ENCODE assay signal across 9 mouse cellular contexts in genomic region chr5:135724536-135725322, GRCm38 (mm10). TPM values are rescaled to one million over a fixed set of nuclear protein-coding genes. Genes with fewer than 3 reads are reported as not detected.
DNase-seq lines count a peak whose midpoint lies in the region; ATAC-seq lines count a peak whose summit lies in the region.
"Had no signal": no experiment of that assay in that cellular context is flagged by ENCODE, and none has a peak within 500 bp of the region (broad histone marks: within the 10 kb centered on the region; RNA-seq: fewer than 3 reads in every experiment).

No protein-coding gene starts in this region.

- peak overlapping the region; percentile 15; the same call in 1 of the 2 replicates for H3K9ac ChIP-seq in midbrain, embryonic 15.5 days

- 10% methylated on average over 9 of the region's 9 CpGs for WGBS in heart, embryonic 10.5 days
- 3% methylated on average over 9 of the region's 9 CpGs for WGBS in hindbrain, embryonic 10.5 days
- WGBS in midbrain, embryonic 15.5 days, result 10% methylated on average over 9 of the region's 9 CpGs

- H3K36me3 ChIP-seq in heart, embryonic 10.5 days, result peaks cover 26% of the 10 kb centered on the region
- H3K36me3 ChIP-seq in hindbrain, embryonic 10.5 days, result peaks cover 38% of the 10 kb centered on the region
- H3K36me3 ChIP-seq in midbrain, embryonic 15.5 days (replicated peaks), result peaks cover 12% of the 10 kb centered on the region; the same call in 1 of the 2 replicates

- peak; percentile 71 for ATAC-seq in midbrain, embryonic 15.5 days (replicated peaks)

- DNase-seq in heart, embryonic 10.5 days (ENCODE audit: low spot score), result no peak
- DNase-seq in heart, adult 9 months (ENCODE audit: low spot score in 2 of 2), result no peak
- peak; percentile 76 for DNase-seq in hindbrain, embryonic 10.5 days (ENCODE audit: low spot score)
- no peak for DNase-seq in gastrocnemius, postnatal 10 days
- DNase-seq in left cerebral cortex, adult 11 months (ENCODE audit: low spot score), result no peak
- DNase-seq in gastrocnemius, postnatal 36 days, result no peak

- 0 out of 2 replicates have a peak overlapping the region, but pooled peaks have one; percentile 39 for H3K4me3 ChIP-seq in heart, embryonic 10.5 days
- H3K4me3 ChIP-seq in brown adipose tissue, adult 24 weeks (ENCODE audit: insufficient read depth, low read depth, low read length), result no peak overlapping the region
- peak overlapping the region; percentile 49 for H3K4me3 ChIP-seq in hindbrain, embryonic 10.5 days
- no peak overlapping the region for H3K4me3 ChIP-seq in midbrain, embryonic 15.5 days

- peaks cover 59% of the 10 kb centered on the region for H3K4me1 ChIP-seq in heart, embryonic 10.5 days
- peaks cover 37% of the 10 kb centered on the region for H3K4me1 ChIP-seq in brown adipose tissue, adult 24 weeks (ENCODE audit: control insufficient read depth, insufficient read depth, insufficient read length, low read length)
- H3K4me1 ChIP-seq in hindbrain, embryonic 10.5 days (replicated peaks), result peaks cover 65% of the 10 kb centered on the region
- H3K4me1 ChIP-seq in midbrain, embryonic 15.5 days, result peaks cover 37% of the 10 kb centered on the region

- H3K27me3 ChIP-seq in heart, embryonic 10.5 days (ENCODE audit: insufficient read depth, poor library complexity, severe bottlenecking), result no peaks in the 10 kb centered on the region
- no peaks in the 10 kb centered on the region for H3K27me3 ChIP-seq in hindbrain, embryonic 10.5 days (ENCODE audit: insufficient read depth, poor library complexity, severe bottlenecking)
- no peaks in the 10 kb centered on the region for H3K27me3 ChIP-seq in midbrain, embryonic 15.5 days (replicated peaks)
- H3K27me3 ChIP-seq: CH12.LX had no signal

- H3K9me3 ChIP-seq in heart, embryonic 10.5 days, result no peaks in the 10 kb centered on the region
- H3K9me3 ChIP-seq in hindbrain, embryonic 10.5 days, result no peaks in the 10 kb centered on the region
- H3K9me3 ChIP-seq in midbrain, embryonic 15.5 days, result no peaks in the 10 kb centered on the region

- intact Hi-C loops in gastrocnemius, postnatal 36 days (cut with DNase I), result loop anchor here (5.0 kb wide), 1 partner anchor 37 kb away; no protein-coding TSS in a partner anchor

- peak overlapping the region; percentile 43 for H3K27ac ChIP-seq in heart, embryonic 10.5 days
- peak overlapping the region; percentile 54 for H3K27ac ChIP-seq in brown adipose tissue, adult 24 weeks (replicated peaks; ENCODE audit: low read depth, low read length)
- peak overlapping the region; percentile 93 for H3K27ac ChIP-seq in hindbrain, embryonic 10.5 days
- peak overlapping the region; percentile 84 for H3K27ac ChIP-seq in midbrain, embryonic 15.5 days

- peak overlapping the region; percentile 47 for H3K4me2 ChIP-seq in midbrain, embryonic 15.5 days

RNA-seq across cellular contexts. Expression of gene Tmem120a, which starts 19.5 kb away (rescaled TPM):
- 36.2 and 45.5 TPM in 2 replicates for polyA plus RNA-seq in heart, embryonic 10.5 days (2016; fragmentation: Nextera tagmentation; extraction: Ambion mirVana)
- polyA plus RNA-seq in brown adipose tissue, adult 24 weeks (2012; ENCODE audit: insufficient read depth, insufficient read length, missing spikeins), result 131 and 304 TPM in 2 replicates
- polyA plus RNA-seq in hindbrain, embryonic 10.5 days (2016; fragmentation: Nextera tagmentation; extraction: Ambion mirVana), result 67.0 and 74.3 TPM in 2 replicates
- polyA plus RNA-seq in midbrain, embryonic 15.5 days (2015; fragmentation: Nextera tagmentation; extraction: Ambion mirVana), result 82.4 and 85.5 TPM in 2 replicates
- total RNA-seq in gastrocnemius, postnatal 10 days (2021), result 1 to 10 TPM; 6.1 to 7.5 TPM
- 1 to 10 TPM; 4.3 to 7.8 TPM for total RNA-seq in gastrocnemius, postnatal 36 days (2021)

RNA-seq across cellular contexts. Expression of gene Styxl1, which starts 53.5 kb away (rescaled TPM):
- 0.14 TPM in 2 replicates for polyA plus RNA-seq in heart, embryonic 10.5 days (2016; fragmentation: Nextera tagmentation; extraction: Ambion mirVana)
- polyA plus RNA-seq in brown adipose tissue, adult 24 weeks (2012; ENCODE audit: insufficient read depth, insufficient read length, missing spikeins), result not detected in 2 replicates
- 0.24 and 0.43 TPM in 2 replicates for polyA plus RNA-seq in hindbrain, embryonic 10.5 days (2016; fragmentation: Nextera tagmentation; extraction: Ambion mirVana)
- polyA plus RNA-seq in midbrain, embryonic 15.5 days (2015; fragmentation: Nextera tagmentation; extraction: Ambion mirVana), result 0.50 TPM in 1 of 2 replicates, not detected in the other
- not detected for total RNA-seq in gastrocnemius, postnatal 10 days (2021)
- not detected for total RNA-seq in gastrocnemius, postnatal 36 days (2021)
- total RNA-seq: CH12.LX had no signal

RNA-seq across cellular contexts. Expression of gene Mdh2, which starts 53.6 kb away (rescaled TPM):
- polyA plus RNA-seq in heart, embryonic 10.5 days (2016; fragmentation: Nextera tagmentation; extraction: Ambion mirVana), result 856 and 984 TPM in 2 replicates
- polyA plus RNA-seq in brown adipose tissue, adult 24 weeks (2012; ENCODE audit: insufficient read depth, insufficient read length, missing spikeins), result 1,985 and 2,008 TPM in 2 replicates
- 609 and 683 TPM in 2 replicates for polyA plus RNA-seq in hindbrain, embryonic 10.5 days (2016; fragmentation: Nextera tagmentation; extraction: Ambion mirVana)
- 581 and 587 TPM in 2 replicates for polyA plus RNA-seq in midbrain, embryonic 15.5 days (2015; fragmentation: Nextera tagmentation; extraction: Ambion mirVana)
- total RNA-seq in gastrocnemius, postnatal 10 days (2021), result 100 to 1,000 TPM; 812 to 961 TPM
- 1,000 to 10,000 TPM; 1,079 to 1,088 TPM for total RNA-seq in gastrocnemius, postnatal 36 days (2021)

RNA-seq across cellular contexts. Expression of gene Por, which starts 54.9 kb away (rescaled TPM):
- polyA plus RNA-seq in heart, embryonic 10.5 days (2016; fragmentation: Nextera tagmentation; extraction: Ambion mirVana), result 54.4 and 66.8 TPM in 2 replicates
- polyA plus RNA-seq in brown adipose tissue, adult 24 weeks (2012; ENCODE audit: insufficient read depth, insufficient read length, missing spikeins), result 138 and 156 TPM in 2 replicates
- 105 and 106 TPM in 2 replicates for polyA plus RNA-seq in hindbrain, embryonic 10.5 days (2016; fragmentation: Nextera tagmentation; extraction: Ambion mirVana)
- polyA plus RNA-seq in midbrain, embryonic 15.5 days (2015; fragmentation: Nextera tagmentation; extraction: Ambion mirVana), result 117 and 126 TPM in 2 replicates
- total RNA-seq in gastrocnemius, postnatal 10 days (2021), result 10 to 100 TPM; 23.2 to 26.6 TPM
- 10 to 100 TPM; 26.3 to 31.8 TPM for total RNA-seq in gastrocnemius, postnatal 36 days (2021)

Comparison
In these comparisons a context has a peak if more than half of its experiments do, and no peak if none do; other contexts are left out.
1. H3K27ac ChIP-seq: peak in every context shown above with its lines; median percentile 93 in hindbrain, embryonic 10.5 days; 84 in midbrain, embryonic 15.5 days; 54 in brown adipose tissue, adult 24 weeks; 43 in heart, embryonic 10.5 days.
2. H3K4me3 ChIP-seq: peak in heart, embryonic 10.5 days (single experiment) and hindbrain, embryonic 10.5 days (single experiment); none in brown adipose tissue, adult 24 weeks (single experiment) and midbrain, embryonic 15.5 days (single experiment).